Mouse (Mus musculus) midbrain, embryonic 14.5 days (tissue): ENCODE results near the gene Pf4. TPM values are rescaled to one million over a fixed set of nuclear protein-coding genes. Genes with fewer than 3 reads are reported as not detected.

ENCODE experiments used
- ATAC-seq: fragments of 200-750 bp; cut with Nextera tagmentation; 2 replicates; pipeline ENCODE4 v1.8.0; 2017; ENCODE audit warnings: moderate number of reproducible peaks, moderate library complexity; ENCODE audit not compliant: low FRiP score, low TSS enrichment
- DNase-seq: peaks from one replicate; pipeline ENCODE4 v3.0.0-alpha.2; 2015
- H3K27ac ChIP-seq: fragments of 300-500 bp; sonication (generic); replicated peaks from 2 replicates; pipeline ENCODE4 v1.5.1; 2014; ENCODE audit warnings: mild to moderate bottlenecking, low read depth, low read length, moderate library complexity
- H3K27me3 ChIP-seq: fragments of 300-500 bp; sonication (generic); 2 replicates; pipeline ENCODE4 v1.6.1; 2014; ENCODE audit warnings: low read length, control low read depth, mixed read lengths; ENCODE audit not compliant: control insufficient read depth, insufficient read depth
- H3K36me3 ChIP-seq: fragments of 300-500 bp; sonication (generic); 2 replicates; pipeline ENCODE4 v1.6.1; 2014; ENCODE audit warnings: low read length, control low read depth; ENCODE audit not compliant: control insufficient read depth, insufficient read depth
- H3K4me1 ChIP-seq: fragments of 300-500 bp; sonication (generic); 2 replicates; pipeline ENCODE4 v1.6.1; 2014; ENCODE audit warnings: mild to moderate bottlenecking, antibody characterized with exemption, low read length, control low read depth; ENCODE audit not compliant: control insufficient read depth, insufficient read depth
- H3K4me2 ChIP-seq: fragments of 300-500 bp; sonication (generic); 2 replicates; pipeline ENCODE4 v1.6.1; 2014; ENCODE audit warnings: mild to moderate bottlenecking, low read length, moderate library complexity
- H3K4me3 ChIP-seq: fragments of 300-500 bp; sonication (generic); replicated peaks from 2 replicates; pipeline ENCODE4 v1.5.1; 2014; ENCODE audit warnings: low read depth, low read length
- H3K9ac ChIP-seq: fragments of 300-500 bp; sonication (generic); replicated peaks from 2 replicates; pipeline ENCODE4 v1.6.1; 2014; ENCODE audit warnings: mild to moderate bottlenecking, low read length, moderate library complexity
- H3K9me3 ChIP-seq: fragments of 300-500 bp; sonication (generic); 2 replicates; pipeline ENCODE4 v1.6.1; 2016; ENCODE audit warnings: low read length, control low read depth, mixed read lengths; ENCODE audit not compliant: control insufficient read depth
- WGBS: fragments of 180-500 bp; shearing (Covaris S2); extraction: QIAGEN DNeasy Blood & Tissue Kit; methylation state at CpG from one replicate; pipeline ENCODE4 v1.1.7; 2014; 5-methylcytosine and 5-hydroxymethylcytosine counted together
- polyA plus RNA-seq: library from polyadenylated mRNA; unstranded; fragments of >200 nt; fragmentation: Nextera tagmentation; extraction: Ambion mirVana; gene quantifications from 2 replicates; pipeline ENCODE4 v1.2.1, GENCODE M21; 2014

Pf4 gene
- 2.9 and 40.6 TPM in 2 replicates for polyA plus RNA-seq

- Histone ChIP-seq H3K27ac (no peak within 1 kb of the TSS), H3K9ac (no peak within 1 kb of the TSS), H3K4me1 (no peaks in the 10 kb centered on the region), H3K9me3 (no peaks in the 10 kb centered on the region), H3K36me3 (no peaks in the 10 kb centered on the region), H3K4me3 (no peak within 1 kb of the TSS), H3K27me3 (no peaks in the 10 kb centered on the region), H3K4me2 (no peak within 1 kb of the TSS)
- WGBS: 91% methylated on average over 16 of the region's 16 CpGs
- DNase-seq: no peak
- no peak for ATAC-seq
Observed at GRCm38 (mm10) chr5:90771880-90772653, at the start of gene Pf4. Gene Pf4, plus strand, starts transcription at chr5:90772435.

- H3K27me3 ChIP-seq: no peaks in the 10 kb centered on the region
- H3K9ac ChIP-seq: no peak overlapping the region
- H3K4me1 ChIP-seq: no peaks in the 10 kb centered on the region
- no peaks in the 10 kb centered on the region; the same call in 1 of the 2 replicates for H3K9me3 ChIP-seq
- 97% methylated on average over 3 of the region's 3 CpGs for WGBS
- DNase-seq (no peak), ATAC-seq (no peak)
- no peak overlapping the region for H3K27ac ChIP-seq
- no peaks in the 10 kb centered on the region for H3K36me3 ChIP-seq
- H3K4me3 ChIP-seq: no peak overlapping the region
- H3K4me2 ChIP-seq: no peak overlapping the region
Observed at GRCm38 (mm10) chr5:90722656-90723055, 49.6 kb upstream of the Pf4 start.

- no peak overlapping the region for H3K4me3 ChIP-seq
- no peak overlapping the region for H3K4me2 ChIP-seq
- WGBS: 86% methylated on average over 3 of the region's 3 CpGs
- DNase-seq (no peak), ATAC-seq (no peak)
- H3K27ac ChIP-seq: no peak overlapping the region
- H3K36me3 ChIP-seq: no peaks in the 10 kb centered on the region
- no peaks in the 10 kb centered on the region for H3K27me3 ChIP-seq
- H3K4me1 ChIP-seq: no peaks in the 10 kb centered on the region
- H3K9ac ChIP-seq: no peak overlapping the region
- H3K9me3 ChIP-seq: no peaks in the 10 kb centered on the region; the same call in 1 of the 2 replicates
Observed at GRCm38 (mm10) chr5:90728254-90728653, 44.0 kb upstream of the Pf4 start.

- Histone ChIP-seq H3K27ac (no peak overlapping the region), H3K4me1 (no peaks in the 10 kb centered on the region), H3K9me3 (no peaks in the 10 kb centered on the region; the same call in 1 of the 2 replicates), H3K9ac (no peak overlapping the region), H3K27me3 (no peaks in the 10 kb centered on the region), H3K4me3 (no peak overlapping the region), H3K36me3 (no peaks in the 10 kb centered on the region), H3K4me2 (no peak overlapping the region)
- WGBS: 79% methylated on average over 4 of the region's 4 CpGs
- ATAC-seq (no peak), DNase-seq (no peak)
Observed at GRCm38 (mm10) chr5:90731480-90731879, 40.8 kb upstream of the Pf4 start.

- no peaks in the 10 kb centered on the region for H3K27me3 ChIP-seq
- no peaks in the 10 kb centered on the region for H3K4me1 ChIP-seq
- no peak overlapping the region for H3K9ac ChIP-seq
- H3K9me3 ChIP-seq: no peaks in the 10 kb centered on the region
- H3K4me3 ChIP-seq: no peak overlapping the region
- DNase-seq (no peak), ATAC-seq (no peak)
- WGBS: 81% methylated on average over 4 of the region's 4 CpGs
- H3K4me2 ChIP-seq: no peak overlapping the region
- no peak overlapping the region for H3K27ac ChIP-seq
- H3K36me3 ChIP-seq: no peaks in the 10 kb centered on the region
Observed at GRCm38 (mm10) chr5:90742029-90742428, 30.2 kb upstream of the Pf4 start.

GRCm38 (mm10) chr5:90753934-90754333, 18.3 kb upstream of the Pf4 start:
- no peaks in the 10 kb centered on the region for H3K4me1 ChIP-seq
- 0 out of 2 replicates have a peak, but pooled peaks cover 3% of the 10 kb centered on the region for H3K27me3 ChIP-seq
- no peaks in the 10 kb centered on the region for H3K9me3 ChIP-seq
- H3K9ac ChIP-seq: no peak overlapping the region
- ATAC-seq: no peak
- H3K27ac ChIP-seq: no peak overlapping the region
- H3K4me3 ChIP-seq: no peak overlapping the region
- 97% methylated on average over 1 of the region's 1 CpGs for WGBS
- DNase-seq: no peak
- no peaks in the 10 kb centered on the region for H3K36me3 ChIP-seq
- no peak overlapping the region for H3K4me2 ChIP-seq

GRCm38 (mm10) chr5:90758020-90758605, 14.1 kb upstream of the Pf4 start:
- H3K4me2 ChIP-seq: no peak overlapping the region
- 40% methylated on average over 5 of the region's 5 CpGs for WGBS

GRCm38 (mm10) chr5:90759077-90760065, 12.9 kb upstream of the Pf4 start, which contains the start of gene Cxcl5:
Gene Cxcl5, plus strand, starts transcription at chr5:90759360.
- H3K9ac ChIP-seq: peak within 1 kb of the TSS; percentile 67
- H3K4me2 ChIP-seq: peak within 1 kb of the TSS; percentile 76
- no peaks in the 10 kb centered on the region for H3K36me3 ChIP-seq
- 0 out of 2 replicates have a peak, but pooled peaks cover 3% of the 10 kb centered on the region for H3K4me1 ChIP-seq
- no peak within 1 kb of the TSS for H3K27ac ChIP-seq
- H3K9me3 ChIP-seq: no peaks in the 10 kb centered on the region
- DNase-seq (peak; percentile 73), ATAC-seq (peak; percentile 51)
- whole genome bisulfite sequencing: 2% methylated on average over 32 of the region's 32 CpGs
- 0 out of 2 replicates have a peak, but pooled peaks cover 3% of the 10 kb centered on the region for H3K27me3 ChIP-seq
- peak within 1 kb of the TSS; percentile 50 for H3K4me3 ChIP-seq

More at GRCm38 (mm10) chr5:90758020-90758605, 14.1 kb upstream of the Pf4 start:
- Histone ChIP-seq H3K9me3 (no peaks in the 10 kb centered on the region), H3K36me3 (no peaks in the 10 kb centered on the region), H3K4me1 (0 out of 2 replicates have a peak, but pooled peaks cover 3% of the 10 kb centered on the region), H3K4me3 (no peak overlapping the region), H3K27ac (no peak overlapping the region), H3K27me3 (0 out of 2 replicates have a peak, but pooled peaks cover 3% of the 10 kb centered on the region), H3K9ac (no peak overlapping the region)
- DNase-seq (peak; percentile 12), ATAC-seq (no peak)
